Mouse (Mus musculus) myocyte (in vitro differentiated cells): Measurements from ENCODE around the gene Rmnd1. TPM values are rescaled to one million over a fixed set of nuclear protein-coding genes. Genes with fewer than 3 reads are reported as not detected.

Experiments
- H3K27me3 ChIP-seq: one replicate; pipeline ENCODE4 v1.6.1; 2011; ENCODE audit not compliant: control insufficient read depth, insufficient read depth, insufficient read length
- H3K36me3 ChIP-seq: one replicate; pipeline ENCODE4 v1.6.1; 2011; ENCODE audit not compliant: control insufficient read depth, insufficient read depth
- H3K4me2 ChIP-seq: one replicate; pipeline ENCODE4 v1.6.1; 2011; ENCODE audit warnings: low read depth, control low read depth
- H3K4me3 ChIP-seq: one replicate; pipeline ENCODE4 v1.5.1; 2011; ENCODE audit warnings: mild to moderate bottlenecking, control low read depth, moderate library complexity
- H3K79me2 ChIP-seq: one replicate; pipeline ENCODE4 v1.6.1; 2011; ENCODE audit not compliant: control insufficient read depth, insufficient read depth
- H3ac ChIP-seq: one replicate; pipeline ENCODE4 v1.6.1; 2011; ENCODE audit not compliant: control insufficient read depth, insufficient read length
- CEBPB ChIP-seq: IDR thresholded peaks from 2 replicates; pipeline ENCODE4 v1.6.1; 2011; ENCODE audit warnings: mild to moderate bottlenecking, moderate library complexity; ENCODE audit not compliant: poor library complexity, insufficient read depth, severe bottlenecking
- E2F4 ChIP-seq: IDR thresholded peaks from one replicate; pipeline ENCODE4 v1.6.1; 2011; ENCODE audit warnings: mild to moderate bottlenecking, control low read depth, moderate library complexity; ENCODE audit not compliant: insufficient read depth
- MAX ChIP-seq: IDR thresholded peaks from one replicate; pipeline ENCODE4 v1.6.1; 2011; ENCODE audit warnings: low read depth, mild to moderate bottlenecking, control low read depth
- MYOD1 ChIP-seq, 3 experiments: IDR thresholded peaks; one replicate each; pipeline ENCODE4 v1.6.1; 2011; ENCODE audit warnings: control low read depth in 2 of 3, low read depth in 2 of 3, mild to moderate bottlenecking in 2 of 3, moderate library complexity in 1 of 3; ENCODE audit not compliant: insufficient read length in 2 of 3, control insufficient read depth in 1 of 3
- MYOG ChIP-seq, 3 experiments: IDR thresholded peaks; one replicate each; pipeline ENCODE4 v1.6.1; 2011; ENCODE audit warnings: control low read depth in 2 of 3, low read depth in 2 of 3, mild to moderate bottlenecking in 2 of 3; ENCODE audit not compliant: insufficient read length in 2 of 3, control insufficient read depth in 1 of 3, insufficient read depth in 1 of 3
- POLR2A ChIP-seq: IDR thresholded peaks from one replicate; pipeline ENCODE4 v1.6.1; 2011; ENCODE audit warnings: low read depth, mild to moderate bottlenecking, control low read depth, moderate library complexity; ENCODE audit not compliant: insufficient read length
- POLR2AphosphoS2 ChIP-seq: IDR thresholded peaks from one replicate; pipeline ENCODE4 v1.6.1; 2011; ENCODE audit warnings: low read depth, control low read depth; ENCODE audit not compliant: insufficient read length
- REST ChIP-seq: IDR thresholded peaks from one replicate; pipeline ENCODE4 v1.6.1; 2011; ENCODE audit warnings: mild to moderate bottlenecking, control low read depth, moderate library complexity; ENCODE audit not compliant: insufficient read depth, insufficient read length
- SRF ChIP-seq: IDR thresholded peaks from one replicate; pipeline ENCODE4 v1.6.1; 2011; ENCODE audit warnings: low read depth; ENCODE audit not compliant: control insufficient read depth, insufficient read length
- TCF12 ChIP-seq: IDR thresholded peaks from one replicate; pipeline ENCODE4 v1.6.1; 2011; ENCODE audit warnings: mild to moderate bottlenecking, control low read depth; ENCODE audit not compliant: poor library complexity, insufficient read depth, severe bottlenecking
- TCF3 ChIP-seq: IDR thresholded peaks from one replicate; pipeline ENCODE4 v1.6.1; 2011; ENCODE audit warnings: low read depth, control low read depth; ENCODE audit not compliant: insufficient read length
- USF1 ChIP-seq: IDR thresholded peaks from one replicate; pipeline ENCODE4 v1.6.1; 2011; ENCODE audit warnings: low read depth, mild to moderate bottlenecking, control low read depth, moderate library complexity
- polyA plus RNA-seq: library from polyadenylated mRNA; unstranded; fragments of >200 nt; fragmentation: generic; extraction: Trizol; gene quantifications from one replicate; pipeline ENCODE4 v1.2.1, GENCODE M21; 2012; ENCODE audit warnings: missing spikeins

Gene Rmnd1
- polyA plus RNA-seq, 1 experiment, result 22.1 TPM

GRCm38 (mm10) chr10:4374734-4375133 lies 57.5 kb downstream of the Rmnd1 start:
- no peaks in the 10 kb centered on the region for H3K27me3 ChIP-seq
- TF ChIP-seq SRF (no peak), MAX (no peak), POLR2A (no peak), USF1 (no peak), TCF12 (no peak), CEBPB (no peak), E2F4 (no peak), POLR2AphosphoS2 (no peak), REST (no peak), MYOD1 (IDR thresholded peaks at IDR 0.05; ENCODE audit: control insufficient read depth in 1 of 3, insufficient read length in 2 of 3, low read depth in 2 of 3) (no peak), TCF3 (no peak), MYOG (IDR thresholded peaks at IDR 0.05; ENCODE audit: control insufficient read depth in 1 of 3, insufficient read depth in 1 of 3, insufficient read length in 2 of 3, low read depth in 2 of 3) (no peak)
- H3K79me2 ChIP-seq, result peaks cover 10% of the 10 kb centered on the region
- H3K36me3 ChIP-seq, result no peaks in the 10 kb centered on the region
- no peak overlapping the region for H3ac ChIP-seq
- H3K4me3 ChIP-seq, result no peak overlapping the region
- H3K4me2 ChIP-seq, result no peak overlapping the region

GRCm38 (mm10) chr10:4374239-4374638 lies 57.9 kb downstream of the Rmnd1 start:
- no peaks in the 10 kb centered on the region for H3K27me3 ChIP-seq
- no peak overlapping the region for H3K4me3 ChIP-seq
- no peaks in the 10 kb centered on the region for H3K36me3 ChIP-seq
- peaks cover 10% of the 10 kb centered on the region for H3K79me2 ChIP-seq
- TF ChIP-seq MYOD1 (IDR thresholded peaks at IDR 0.05; ENCODE audit: control insufficient read depth in 1 of 3, insufficient read length in 2 of 3, low read depth in 2 of 3) (no peak), E2F4 (no peak), TCF12 (no peak), REST (no peak), SRF (no peak), TCF3 (no peak), USF1 (no peak), MYOG (IDR thresholded peaks at IDR 0.05; ENCODE audit: control insufficient read depth in 1 of 3, insufficient read depth in 1 of 3, insufficient read length in 2 of 3, low read depth in 2 of 3) (no peak), CEBPB (no peak), POLR2A (no peak), POLR2AphosphoS2 (no peak), MAX (no peak)
- no peak overlapping the region for H3ac ChIP-seq
- no peak overlapping the region for H3K4me2 ChIP-seq

- Histone ChIP-seq H3K4me3 (no peak overlapping the region), H3K4me2 (no peak overlapping the region), H3K36me3 (no peaks in the 10 kb centered on the region), H3K79me2 (peaks cover 10% of the 10 kb centered on the region), H3K27me3 (no peaks in the 10 kb centered on the region), H3ac (no peak overlapping the region)
- TF ChIP-seq SRF (no peak), MYOD1 (IDR thresholded peaks at IDR 0.05; ENCODE audit: control insufficient read depth in 1 of 3, insufficient read length in 2 of 3, low read depth in 2 of 3) (no peak), MAX (no peak), TCF3 (no peak), REST (no peak), USF1 (no peak), POLR2A (no peak), POLR2AphosphoS2 (no peak), TCF12 (no peak), MYOG (IDR thresholded peaks at IDR 0.05; ENCODE audit: control insufficient read depth in 1 of 3, insufficient read depth in 1 of 3, insufficient read length in 2 of 3, low read depth in 2 of 3) (no peak), CEBPB (no peak), E2F4 (no peak)
Observed at GRCm38 (mm10) chr10:4373558-4373957, 58.6 kb downstream of the Rmnd1 start.

- Histone ChIP-seq H3K4me3 (no peak overlapping the region), H3K79me2 (peaks cover 10% of the 10 kb centered on the region), H3ac (no peak overlapping the region), H3K4me2 (no peak overlapping the region), H3K27me3 (no peaks in the 10 kb centered on the region), H3K36me3 (no peaks in the 10 kb centered on the region)
- TF ChIP-seq TCF12, result no peak
- no peak for TF ChIP-seq POLR2AphosphoS2
- no peak for TF ChIP-seq E2F4
- TF ChIP-seq TCF3, result no peak
- TF ChIP-seq POLR2A, result no peak
- TF ChIP-seq USF1, result no peak
- no peak for TF ChIP-seq REST
- no peak for TF ChIP-seq MAX
Observed at GRCm38 (mm10) chr10:4372011-4372410, 60.2 kb downstream of the Rmnd1 start.

- Histone ChIP-seq H3ac (no peak overlapping the region), H3K27me3 (no peaks in the 10 kb centered on the region), H3K4me3 (no peak overlapping the region), H3K36me3 (no peaks in the 10 kb centered on the region), H3K4me2 (no peak overlapping the region), H3K79me2 (peaks cover 3% of the 10 kb centered on the region)
- no peak for TF ChIP-seq SRF
- no peak for TF ChIP-seq POLR2AphosphoS2
- no peak for TF ChIP-seq USF1
- no peak for TF ChIP-seq MYOD1 (IDR thresholded peaks at IDR 0.05; ENCODE audit: control insufficient read depth in 1 of 3, insufficient read length in 2 of 3, low read depth in 2 of 3)
- no peak for TF ChIP-seq E2F4
- no peak for TF ChIP-seq MAX
- no peak for TF ChIP-seq POLR2A
- TF ChIP-seq TCF12, result no peak
- TF ChIP-seq REST, result no peak
- no peak for TF ChIP-seq CEBPB
Observed at GRCm38 (mm10) chr10:4370105-4370504, 62.1 kb downstream of the Rmnd1 start.
